25 mouse cellular contexts compared by ENCODE assay signal in genomic region chr1:176018523-176018922, GRCm38 (mm10). TPM values are rescaled to one million over a fixed set of nuclear protein-coding genes. Genes with fewer than 3 reads are reported as not detected.
A peak's percentile ranks its signal among the peaks of the same experiment; 100 is the strongest.
DNase-seq lines count a peak whose midpoint lies in the region; ATAC-seq lines count a peak whose summit lies in the region.
"Had no signal": no experiment of that assay in that cellular context is flagged by ENCODE, and none has a peak within 500 bp of the region (broad histone marks: within the 10 kb centered on the region; RNA-seq: fewer than 3 reads in every experiment).

No protein-coding gene starts in this region.

- peak; percentile 74; the same call in 1 of the 2 replicates for ATAC-seq in hindbrain, embryonic 13.5 days (ENCODE audit: low FRiP score)
- ATAC-seq in hindbrain, embryonic 15.5 days (ENCODE audit: low FRiP score, low read depth), result peak; percentile 56; the same call in 1 of the 2 replicates
- peak; percentile 63; the same call in 1 of the 2 replicates for ATAC-seq in hindbrain, embryonic 16.5 days
- no peak for ATAC-seq in inflammation-experienced regulatory T-cells, adult 6 months
- ATAC-seq: CD4-positive, CD25-positive, alpha-beta regulatory T cell, adult 4 months; forebrain, embryonic 15.5 days had no signal

- no peak overlapping the region for H3K4me3 ChIP-seq in hindbrain, embryonic 13.5 days
- no peak overlapping the region for H3K4me3 ChIP-seq in hindbrain, embryonic 10.5 days
- no peak overlapping the region for H3K4me3 ChIP-seq in hindbrain, embryonic 15.5 days
- no peak overlapping the region for H3K4me3 ChIP-seq in hindbrain, embryonic 16.5 days (ENCODE audit: low read length)
- H3K4me3 ChIP-seq: embryonic facial prominence, embryonic 10.5 days; embryonic facial prominence, embryonic 13.5 days; erythroblast, embryonic 14.5 days; forebrain, embryonic 12.5 days; forebrain, embryonic 15.5 days had no signal

- H3K27ac ChIP-seq in hindbrain, embryonic 13.5 days, result no peak overlapping the region
- H3K27ac ChIP-seq in hindbrain, embryonic 10.5 days, result no peak overlapping the region
- H3K27ac ChIP-seq in hindbrain, embryonic 15.5 days (replicated peaks), result no peak overlapping the region
- no peak overlapping the region for H3K27ac ChIP-seq in hindbrain, embryonic 16.5 days (ENCODE audit: low read depth, low read length)
- H3K27ac ChIP-seq: embryonic facial prominence, embryonic 10.5 days; embryonic facial prominence, embryonic 13.5 days; forebrain, embryonic 12.5 days; forebrain, embryonic 15.5 days had no signal

- no peak overlapping the region for H3K9ac ChIP-seq in hindbrain, embryonic 13.5 days
- no peak overlapping the region for H3K9ac ChIP-seq in hindbrain, embryonic 15.5 days
- no peak overlapping the region for H3K9ac ChIP-seq in hindbrain, embryonic 16.5 days (ENCODE audit: low read depth, low read length)
- H3K9ac ChIP-seq: embryonic facial prominence, embryonic 13.5 days; forebrain, embryonic 12.5 days; forebrain, embryonic 15.5 days had no signal

- DNase-seq in hindbrain, embryonic 10.5 days (ENCODE audit: low spot score), result no peak
- no peak for DNase-seq in lung, adult 18-20 months
- DNase-seq: adrenal gland, adult 8-10 months; adrenal gland, postnatal 25 days; cerebellum, adult 11-12 months; cerebellum, adult 8-10 months; cerebellum, postnatal 10 days; cerebellum, postnatal 36 days; embryo, embryonic 11 days; gastrocnemius, postnatal 25 days; heart, adult 18-20 months; kidney, adult 11 months had no signal

- WGBS in hindbrain, embryonic 13.5 days, result 62% methylated on average over 3 of the region's 3 CpGs
- 93% methylated on average over 3 of the region's 3 CpGs for WGBS in hindbrain, embryonic 10.5 days
- 67% methylated on average over 3 of the region's 3 CpGs for whole genome bisulfite sequencing in hindbrain, embryonic 15.5 days
- 65% methylated on average over 3 of the region's 3 CpGs for WGBS in hindbrain, embryonic 16.5 days

- H3K36me3 ChIP-seq in hindbrain, embryonic 13.5 days, result no peaks in the 10 kb centered on the region
- H3K36me3 ChIP-seq in hindbrain, embryonic 10.5 days, result no peaks in the 10 kb centered on the region
- H3K36me3 ChIP-seq in hindbrain, embryonic 15.5 days, result no peaks in the 10 kb centered on the region
- no peaks in the 10 kb centered on the region for H3K36me3 ChIP-seq in hindbrain, embryonic 16.5 days (ENCODE audit: control insufficient read depth, insufficient read depth, low read length)
- H3K36me3 ChIP-seq: embryonic facial prominence, embryonic 10.5 days; embryonic facial prominence, embryonic 13.5 days; forebrain, embryonic 12.5 days; forebrain, embryonic 15.5 days had no signal

- H3K4me2 ChIP-seq in hindbrain, embryonic 13.5 days, result no peak overlapping the region
- H3K4me2 ChIP-seq in hindbrain, embryonic 15.5 days, result no peak overlapping the region
- no peak overlapping the region for H3K4me2 ChIP-seq in hindbrain, embryonic 16.5 days (ENCODE audit: low read length)
- H3K4me2 ChIP-seq: embryonic facial prominence, embryonic 13.5 days; forebrain, embryonic 12.5 days; forebrain, embryonic 15.5 days; heart, embryonic 11.5 days had no signal

- no peaks in the 10 kb centered on the region for H3K9me3 ChIP-seq in hindbrain, embryonic 13.5 days
- no peaks in the 10 kb centered on the region for H3K9me3 ChIP-seq in hindbrain, embryonic 10.5 days
- H3K9me3 ChIP-seq in hindbrain, embryonic 15.5 days, result no peaks in the 10 kb centered on the region
- H3K9me3 ChIP-seq in hindbrain, embryonic 16.5 days (ENCODE audit: control insufficient read depth, low read length), result no peaks in the 10 kb centered on the region
- H3K9me3 ChIP-seq: embryonic facial prominence, embryonic 10.5 days; embryonic facial prominence, embryonic 13.5 days; forebrain, embryonic 12.5 days; forebrain, embryonic 15.5 days had no signal

- H3K4me1 ChIP-seq in hindbrain, embryonic 13.5 days (replicated peaks), result peaks cover 15% of the 10 kb centered on the region
- H3K4me1 ChIP-seq in hindbrain, embryonic 10.5 days (replicated peaks), result peaks cover 23% of the 10 kb centered on the region
- H3K4me1 ChIP-seq in hindbrain, embryonic 15.5 days (replicated peaks), result peaks cover 5% of the 10 kb centered on the region; the same call in 1 of the 2 replicates
- 0 out of 2 replicates have a peak, but pooled peaks cover 2% of the 10 kb centered on the region for H3K4me1 ChIP-seq in hindbrain, embryonic 16.5 days (ENCODE audit: control insufficient read depth, insufficient read depth, low read depth, low read length)
- H3K4me1 ChIP-seq: embryonic facial prominence, embryonic 10.5 days; embryonic facial prominence, embryonic 13.5 days; forebrain, embryonic 15.5 days had no signal

- 0 out of 2 replicates have a peak, but pooled peaks cover 2% of the 10 kb centered on the region for H3K27me3 ChIP-seq in hindbrain, embryonic 13.5 days
- H3K27me3 ChIP-seq in hindbrain, embryonic 10.5 days (ENCODE audit: insufficient read depth, poor library complexity, severe bottlenecking), result peaks cover 15% of the 10 kb centered on the region
- H3K27me3 ChIP-seq in hindbrain, embryonic 15.5 days, result no peaks in the 10 kb centered on the region
- H3K27me3 ChIP-seq in hindbrain, embryonic 16.5 days (replicated peaks; ENCODE audit: control insufficient read depth, insufficient read depth, low read length), result no peaks in the 10 kb centered on the region
- H3K27me3 ChIP-seq: embryonic facial prominence, embryonic 13.5 days; forebrain, embryonic 12.5 days; forebrain, embryonic 15.5 days had no signal

RNA-seq across cellular contexts. Expression of gene Rbm8a2, which starts 39.6 kb away (rescaled TPM):
- 0.53 and 1.2 TPM in 2 replicates for polyA plus RNA-seq in hindbrain, embryonic 13.5 days (2015; fragmentation: Nextera tagmentation; extraction: Ambion mirVana)
- 0.63 and 0.73 TPM in 2 replicates for polyA plus RNA-seq in hindbrain, embryonic 10.5 days (2016; fragmentation: Nextera tagmentation; extraction: Ambion mirVana)
- 0.40 and 0.73 TPM in 2 replicates for polyA plus RNA-seq in hindbrain, embryonic 15.5 days (2015; fragmentation: Nextera tagmentation; extraction: Ambion mirVana)
- polyA plus RNA-seq in hindbrain, embryonic 16.5 days (2015; fragmentation: Nextera tagmentation; extraction: Ambion mirVana), result 0.66 and 1.3 TPM in 2 replicates
- 1 to 10 TPM in 1 of 3 experiments, under 1 TPM in 2; 0.63 to 2.5 (median 0.72) TPM for polyA plus RNA-seq in inflammation-experienced regulatory T-cells, adult 6 months (2017; shearing (Covaris generic))
- polyA plus RNA-seq: erythroblast, embryonic 14.5 days; gonadal fat pad, adult 2 months; heart, postnatal 0 days had no signal
